Mouse (Mus musculus): ENCODE measurements around the gene Creb5. TPM values are rescaled to one million over a fixed set of nuclear protein-coding genes. Genes with fewer than 3 reads are reported as not detected.

Gene Creb5
- polyA plus RNA-seq, 1 experiment = 1.5 TPM

DNA sequence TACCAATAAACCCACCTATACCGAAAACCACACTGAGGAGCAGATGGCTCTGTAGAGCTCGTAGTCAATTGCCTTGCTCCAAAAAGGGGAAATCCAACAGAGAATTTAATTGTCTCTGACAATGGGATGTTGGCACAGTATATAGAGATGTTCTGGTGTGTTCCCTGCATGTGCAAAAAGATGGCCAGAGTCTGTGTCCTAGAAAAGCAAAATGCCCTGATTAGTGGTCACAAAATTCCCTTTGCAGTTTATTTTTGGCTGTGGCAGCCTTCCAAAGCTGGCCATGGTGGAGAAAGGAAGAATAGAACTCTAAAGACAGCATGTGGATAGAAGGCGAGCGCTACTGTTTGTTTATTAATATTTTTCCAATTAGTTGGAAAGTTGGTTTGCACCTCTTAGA is 250.5 kb downstream of the Creb5 start:
- no peak overlapping the region for H3ac ChIP-seq (ENCODE audit: control insufficient read depth, insufficient read length, low read depth)
- H3K4me3 ChIP-seq (ENCODE audit: insufficient read depth, poor library complexity, severe bottlenecking) = no peak overlapping the region
- H3K79me2 ChIP-seq (ENCODE audit: control insufficient read depth, insufficient read depth) = no peaks in the 10 kb centered on the region
- H3K79me3 ChIP-seq (ENCODE audit: low read depth) = no peaks in the 10 kb centered on the region
- no peaks in the 10 kb centered on the region for H3K27me3 ChIP-seq (ENCODE audit: control insufficient read depth, insufficient read depth, insufficient read length)
- no peaks in the 10 kb centered on the region for H3K36me3 ChIP-seq (ENCODE audit: control insufficient read depth, insufficient read depth)
- no peak for TF ChIP-seq MYOD1 (IDR thresholded peaks at IDR 0.05; ENCODE audit: control insufficient read depth, insufficient read length, low read depth)
- no peak for TF ChIP-seq CTCF (IDR thresholded peaks at IDR 0.05; ENCODE audit: control insufficient read depth, insufficient read depth, insufficient read length)
- no peak for TF ChIP-seq MAX (IDR thresholded peaks at IDR 0.05)
- no peak for TF ChIP-seq MYOG (IDR thresholded peaks at IDR 0.05; ENCODE audit: control insufficient read depth, extremely low read depth, insufficient read length)
- no peak for TF ChIP-seq USF1 (IDR thresholded peaks at IDR 0.05; ENCODE audit: low read depth)
- no peak for TF ChIP-seq FOSL1 (IDR thresholded peaks at IDR 0.05; ENCODE audit: insufficient read depth, low read length, poor library complexity, severe bottlenecking)
- no peak for TF ChIP-seq CEBPB (IDR thresholded peaks at IDR 0.05; ENCODE audit: low read depth)

DNA sequence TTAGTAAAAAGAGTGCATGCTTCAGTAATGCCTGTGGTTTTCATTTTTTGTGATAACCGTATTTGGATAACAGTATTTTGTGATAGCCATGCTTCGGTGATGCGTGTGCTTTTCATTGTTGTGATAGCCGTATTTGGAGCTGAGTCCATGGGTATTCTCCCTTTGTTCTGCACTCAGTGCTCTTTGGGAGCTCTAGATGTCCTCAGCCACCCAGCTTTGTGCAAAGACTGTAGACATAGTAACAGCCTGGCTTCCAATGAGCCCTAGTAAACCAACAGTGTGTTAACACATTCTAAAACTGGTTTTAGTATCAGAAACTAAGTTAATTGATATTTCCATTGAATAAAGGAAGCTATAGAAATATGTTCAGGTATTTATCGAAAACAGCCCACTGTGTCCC is 254.7 kb downstream of the Creb5 start:
- Histone ChIP-seq H3K79me2 (ENCODE audit: control insufficient read depth, insufficient read depth) (no peaks in the 10 kb centered on the region), H3K79me3 (ENCODE audit: low read depth) (no peaks in the 10 kb centered on the region), H3K36me3 (ENCODE audit: control insufficient read depth, insufficient read depth) (no peaks in the 10 kb centered on the region), H3K27me3 (ENCODE audit: control insufficient read depth, insufficient read depth, insufficient read length) (no peaks in the 10 kb centered on the region), H3K4me3 (ENCODE audit: insufficient read depth, poor library complexity, severe bottlenecking) (no peak overlapping the region), H3ac (ENCODE audit: control insufficient read depth, insufficient read length, low read depth) (no peak overlapping the region)
- TF ChIP-seq FOSL1 (IDR thresholded peaks at IDR 0.05; ENCODE audit: insufficient read depth, low read length, poor library complexity, severe bottlenecking) = no peak
- TF ChIP-seq CEBPB (IDR thresholded peaks at IDR 0.05; ENCODE audit: low read depth) = no peak
- TF ChIP-seq MYOG (IDR thresholded peaks at IDR 0.05; ENCODE audit: control insufficient read depth, extremely low read depth, insufficient read length) = no peak
- no peak for TF ChIP-seq MAX (IDR thresholded peaks at IDR 0.05)
- no peak for TF ChIP-seq CTCF (IDR thresholded peaks at IDR 0.05; ENCODE audit: control insufficient read depth, insufficient read depth, insufficient read length)
- TF ChIP-seq USF1 (IDR thresholded peaks at IDR 0.05; ENCODE audit: low read depth) = no peak
- TF ChIP-seq MYOD1 (IDR thresholded peaks at IDR 0.05; ENCODE audit: control insufficient read depth, insufficient read length, low read depth) = no peak

DNA sequence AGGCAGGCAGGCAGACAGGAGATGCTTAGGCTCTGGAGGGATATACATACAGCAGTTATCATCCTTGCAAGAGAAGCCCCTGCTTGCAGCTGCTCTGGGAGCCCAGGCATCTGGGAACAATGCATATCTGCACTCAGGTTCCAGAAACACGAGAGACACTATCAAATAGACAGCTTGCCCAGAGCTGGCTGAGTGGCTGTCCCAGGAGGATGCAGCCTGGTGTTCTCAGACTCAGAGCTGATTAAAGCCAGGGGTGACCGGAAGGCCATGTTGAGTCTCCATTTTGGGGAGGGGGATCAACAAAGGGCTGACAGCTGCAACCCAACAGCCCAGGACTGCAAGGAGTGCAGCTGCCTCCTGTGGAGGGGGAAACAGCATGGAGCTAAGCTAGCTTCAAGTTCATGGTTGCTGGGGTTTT is 258.4 kb downstream of the Creb5 start:
- H3K79me2 ChIP-seq (ENCODE audit: control insufficient read depth, insufficient read depth) = no peaks in the 10 kb centered on the region
- no peak overlapping the region for H3ac ChIP-seq (ENCODE audit: control insufficient read depth, insufficient read length, low read depth)

DNA sequence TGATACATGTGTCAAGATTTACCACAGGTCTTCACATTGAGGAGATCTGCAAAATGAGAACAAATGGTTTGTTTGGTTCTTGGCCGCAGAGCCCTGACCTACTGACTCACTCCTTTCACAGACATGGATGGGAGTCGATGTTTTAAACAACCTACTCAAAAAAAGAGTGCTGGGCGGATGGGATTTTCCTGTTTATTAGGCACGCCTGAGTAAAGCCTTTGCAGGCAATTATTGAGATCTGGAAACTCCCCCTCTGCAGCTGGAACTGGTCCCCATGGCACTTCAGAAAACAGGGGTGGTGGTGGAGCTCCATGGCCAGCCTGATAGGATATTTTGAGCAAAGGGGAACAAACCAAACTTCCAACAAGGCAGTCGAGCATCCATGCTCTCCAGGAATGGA is 258.9 kb downstream of the Creb5 start:
- Histone ChIP-seq H3K4me3 (ENCODE audit: insufficient read depth, poor library complexity, severe bottlenecking) (no peak overlapping the region), H3K27me3 (ENCODE audit: control insufficient read depth, insufficient read depth, insufficient read length) (no peaks in the 10 kb centered on the region), H3K36me3 (ENCODE audit: control insufficient read depth, insufficient read depth) (no peaks in the 10 kb centered on the region), H3K79me3 (ENCODE audit: low read depth) (no peaks in the 10 kb centered on the region), H3K79me2 (ENCODE audit: control insufficient read depth, insufficient read depth) (no peaks in the 10 kb centered on the region), H3ac (ENCODE audit: control insufficient read depth, insufficient read length, low read depth) (no peak overlapping the region)
- TF ChIP-seq USF1 (IDR thresholded peaks at IDR 0.05; ENCODE audit: low read depth) = no peak
- no peak for TF ChIP-seq MYOD1 (IDR thresholded peaks at IDR 0.05; ENCODE audit: control insufficient read depth, insufficient read length, low read depth)
- no peak for TF ChIP-seq FOSL1 (IDR thresholded peaks at IDR 0.05; ENCODE audit: insufficient read depth, low read length, poor library complexity, severe bottlenecking)
- no peak for TF ChIP-seq MYOG (IDR thresholded peaks at IDR 0.05; ENCODE audit: control insufficient read depth, extremely low read depth, insufficient read length)
- no peak for TF ChIP-seq CEBPB (IDR thresholded peaks at IDR 0.05; ENCODE audit: low read depth)
- no peak for TF ChIP-seq CTCF (IDR thresholded peaks at IDR 0.05; ENCODE audit: control insufficient read depth, insufficient read depth, insufficient read length)
- no peak for TF ChIP-seq MAX (IDR thresholded peaks at IDR 0.05)

More for the DNA sequence above, 258.4 kb downstream of the Creb5 start:
- Histone ChIP-seq H3K4me3 (ENCODE audit: insufficient read depth, poor library complexity, severe bottlenecking) (no peak overlapping the region), H3K27me3 (ENCODE audit: control insufficient read depth, insufficient read depth, insufficient read length) (no peaks in the 10 kb centered on the region), H3K36me3 (ENCODE audit: control insufficient read depth, insufficient read depth) (no peaks in the 10 kb centered on the region), H3K79me3 (ENCODE audit: low read depth) (no peaks in the 10 kb centered on the region)
- TF ChIP-seq MAX (IDR thresholded peaks at IDR 0.05) = no peak
- TF ChIP-seq CEBPB (IDR thresholded peaks at IDR 0.05; ENCODE audit: low read depth) = no peak
- TF ChIP-seq CTCF (IDR thresholded peaks at IDR 0.05; ENCODE audit: control insufficient read depth, insufficient read depth, insufficient read length) = no peak
- TF ChIP-seq FOSL1 (IDR thresholded peaks at IDR 0.05; ENCODE audit: insufficient read depth, low read length, poor library complexity, severe bottlenecking) = no peak
- no peak for TF ChIP-seq MYOD1 (IDR thresholded peaks at IDR 0.05; ENCODE audit: control insufficient read depth, insufficient read length, low read depth)
- no peak for TF ChIP-seq USF1 (IDR thresholded peaks at IDR 0.05; ENCODE audit: low read depth)
- no peak for TF ChIP-seq MYOG (IDR thresholded peaks at IDR 0.05; ENCODE audit: control insufficient read depth, extremely low read depth, insufficient read length)

DNA sequence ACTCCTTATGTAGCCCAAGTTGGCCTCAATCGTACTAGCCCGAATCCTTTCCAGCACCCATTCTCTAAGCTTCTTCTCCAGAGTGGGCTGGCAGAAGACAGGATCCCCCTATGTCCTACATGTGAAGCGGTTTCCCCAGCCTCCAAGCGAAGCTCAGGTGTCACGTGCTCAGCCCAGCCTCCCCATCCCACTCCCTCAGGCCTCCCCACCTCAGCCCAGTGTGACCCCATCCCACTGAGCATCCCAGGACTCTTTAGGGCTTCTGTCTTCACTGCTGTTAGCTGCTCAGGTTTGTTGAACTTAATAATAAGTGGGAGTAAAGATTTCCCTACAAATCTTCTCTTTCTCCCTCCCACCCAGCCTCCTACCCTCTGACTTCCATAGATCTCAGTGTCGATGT is 261.2 kb downstream of the Creb5 start:
- no peaks in the 10 kb centered on the region for H3K36me3 ChIP-seq (ENCODE audit: control insufficient read depth, insufficient read depth)
- TF ChIP-seq USF1 (IDR thresholded peaks at IDR 0.05; ENCODE audit: low read depth) (no peak), MAX (IDR thresholded peaks at IDR 0.05) (no peak), FOSL1 (IDR thresholded peaks at IDR 0.05; ENCODE audit: insufficient read depth, low read length, poor library complexity, severe bottlenecking) (no peak), MYOG (IDR thresholded peaks at IDR 0.05; ENCODE audit: control insufficient read depth, extremely low read depth, insufficient read length) (no peak), MYOD1 (IDR thresholded peaks at IDR 0.05; ENCODE audit: control insufficient read depth, insufficient read length, low read depth) (no peak), CTCF (IDR thresholded peaks at IDR 0.05; ENCODE audit: control insufficient read depth, insufficient read depth, insufficient read length) (no peak), CEBPB (IDR thresholded peaks at IDR 0.05; ENCODE audit: low read depth) (no peak)
- no peak overlapping the region for H3K4me3 ChIP-seq (ENCODE audit: insufficient read depth, poor library complexity, severe bottlenecking)
- H3K27me3 ChIP-seq (ENCODE audit: control insufficient read depth, insufficient read depth, insufficient read length) = no peaks in the 10 kb centered on the region
- no peaks in the 10 kb centered on the region for H3K79me3 ChIP-seq (ENCODE audit: low read depth)
- no peak overlapping the region for H3ac ChIP-seq (ENCODE audit: control insufficient read depth, insufficient read length, low read depth)
- no peaks in the 10 kb centered on the region for H3K79me2 ChIP-seq (ENCODE audit: control insufficient read depth, insufficient read depth)

DNA sequence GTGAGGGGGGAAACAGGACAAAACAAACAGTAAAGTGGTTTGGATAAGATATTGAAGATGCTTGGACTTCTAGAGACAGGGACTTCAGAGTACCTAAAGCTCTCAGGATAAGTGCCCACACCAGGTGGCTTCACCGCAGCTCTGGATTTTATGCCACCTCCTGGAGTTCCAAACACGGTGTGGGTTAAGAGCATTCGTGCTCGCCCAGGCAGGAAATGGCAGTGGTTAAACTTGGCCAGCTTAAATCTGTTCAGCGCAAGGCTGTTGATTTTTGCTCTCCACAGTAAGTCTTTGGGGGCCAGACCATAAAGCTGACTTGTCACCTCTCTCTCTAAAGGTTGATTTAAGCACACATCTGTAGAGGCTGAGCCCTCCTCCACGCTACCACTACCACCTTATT is 262.3 kb downstream of the Creb5 start:
- no peak for TF ChIP-seq MAX (IDR thresholded peaks at IDR 0.05)
- no peak for TF ChIP-seq USF1 (IDR thresholded peaks at IDR 0.05; ENCODE audit: low read depth)
- no peak for TF ChIP-seq FOSL1 (IDR thresholded peaks at IDR 0.05; ENCODE audit: insufficient read depth, low read length, poor library complexity, severe bottlenecking)
- no peak overlapping the region for H3K4me3 ChIP-seq (ENCODE audit: insufficient read depth, poor library complexity, severe bottlenecking)
- no peaks in the 10 kb centered on the region for H3K36me3 ChIP-seq (ENCODE audit: control insufficient read depth, insufficient read depth)
- no peaks in the 10 kb centered on the region for H3K79me3 ChIP-seq (ENCODE audit: low read depth)
- H3K27me3 ChIP-seq (ENCODE audit: control insufficient read depth, insufficient read depth, insufficient read length) = no peaks in the 10 kb centered on the region
- no peaks in the 10 kb centered on the region for H3K79me2 ChIP-seq (ENCODE audit: control insufficient read depth, insufficient read depth)
- no peak overlapping the region for H3ac ChIP-seq (ENCODE audit: control insufficient read depth, insufficient read length, low read depth)
